Mouse (Mus musculus): ENCODE measurements around the gene Lancl1. TPM values are rescaled to one million over a fixed set of nuclear protein-coding genes. Genes with fewer than 3 reads are reported as not detected.
A peak's percentile ranks its signal among the peaks of the same experiment; 100 is the strongest.

The Lancl1 gene
- polyA plus RNA-seq, 1 experiment from 2014 or later: 25.8 TPM

DNA sequence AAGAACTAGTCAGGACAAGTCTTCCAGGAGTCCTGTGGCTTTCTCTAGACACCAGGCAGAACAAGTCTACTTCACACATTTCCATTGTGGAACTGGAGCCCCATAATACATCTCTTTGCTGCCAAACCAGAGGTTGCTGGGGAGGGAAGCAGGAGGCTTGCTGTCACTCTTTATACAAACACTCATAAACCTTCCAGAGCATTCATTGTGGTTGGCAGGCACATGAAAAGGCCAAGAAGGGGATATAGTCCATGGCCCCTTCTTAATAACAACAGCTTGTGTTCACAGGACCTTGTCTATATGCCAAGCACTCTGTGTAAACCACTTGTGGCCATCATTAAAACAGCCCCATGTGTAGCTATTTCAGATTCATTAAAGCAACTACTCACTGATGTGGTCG lies 6.4 kb upstream of the Lancl1 start:
- no peaks in the 10 kb centered on the region for H3K9me3 ChIP-seq (replicated peaks)
- no peak overlapping the region for H3K9ac ChIP-seq
- no peak overlapping the region for H3K4me3 ChIP-seq (replicated peaks)
- 31% methylated on average over 1 of the region's 1 CpGs for WGBS (ENCODE audit: insufficient replicate concordance)
- ATAC-seq (ENCODE audit: low read depth): no peak
- H3K27me3 ChIP-seq: no peaks in the 10 kb centered on the region
- 0 out of 2 replicates have a peak, but pooled peaks cover 2% of the 10 kb centered on the region for H3K4me1 ChIP-seq (replicated peaks)
- H3K4me2 ChIP-seq: no peak overlapping the region
- no peak for DNase-seq
- no peak overlapping the region for H3K27ac ChIP-seq
- no peaks in the 10 kb centered on the region for H3K36me3 ChIP-seq

DNA sequence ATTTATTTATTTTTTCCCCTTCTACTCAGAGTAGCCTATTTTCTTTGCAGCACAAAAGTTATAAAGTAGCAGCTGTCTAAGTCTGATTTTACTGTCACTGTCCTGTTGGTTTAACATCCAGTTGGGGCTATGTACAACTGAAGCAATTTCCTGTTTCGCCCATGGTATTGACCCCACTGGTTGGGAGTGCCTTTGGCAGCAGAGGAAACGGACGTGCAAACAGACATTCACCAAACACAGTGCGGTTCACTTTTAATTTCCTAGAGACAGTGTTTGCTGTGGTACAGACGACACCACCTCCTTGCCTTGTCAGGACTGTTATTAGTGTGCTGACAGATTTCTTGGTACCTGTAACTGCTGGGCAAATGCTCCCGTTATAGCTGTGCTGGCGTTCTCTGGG lies 3.9 kb upstream of the Lancl1 start:
- H3K36me3 ChIP-seq: no peaks in the 10 kb centered on the region
- H3K4me2 ChIP-seq: no peak overlapping the region
- DNase-seq (no peak), ATAC-seq (ENCODE audit: low read depth) (no peak)
- H3K4me1 ChIP-seq (replicated peaks): peaks cover 14% of the 10 kb centered on the region
- H3K9me3 ChIP-seq (replicated peaks): no peaks in the 10 kb centered on the region
- no peak overlapping the region for H3K4me3 ChIP-seq (replicated peaks)
- H3K27ac ChIP-seq: no peak overlapping the region
- 41% methylated on average over 7 of the region's 7 CpGs for WGBS (ENCODE audit: insufficient replicate concordance)
- no peak overlapping the region for H3K9ac ChIP-seq
- H3K27me3 ChIP-seq: no peaks in the 10 kb centered on the region

DNA sequence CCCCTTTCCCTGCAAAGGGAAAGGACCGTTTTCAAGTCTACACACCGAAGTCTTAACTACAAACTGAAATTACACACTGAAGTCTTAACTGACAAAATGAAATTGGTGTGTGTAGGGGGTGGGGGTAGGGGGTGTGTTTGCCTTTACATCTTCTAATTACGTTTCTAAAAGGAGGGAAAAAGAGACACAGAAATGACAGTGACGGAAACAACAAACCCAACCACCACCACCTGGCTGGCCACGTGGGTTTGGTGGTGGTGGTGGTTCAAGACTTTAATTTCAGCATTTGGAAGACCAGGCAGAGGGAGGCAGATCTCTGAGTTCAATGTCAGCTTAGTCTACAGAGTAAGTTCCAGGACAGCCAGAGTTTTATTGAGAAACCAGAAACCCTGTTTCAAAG lies 411 bp upstream of the Lancl1 start:
- 5% methylated on average over 5 of the region's 5 CpGs for WGBS (ENCODE audit: insufficient replicate concordance)
- no peak for DNase-seq
- peak; percentile 21; the same call in 1 of the 2 replicates for ATAC-seq (ENCODE audit: low read depth)
- Histone ChIP-seq H3K36me3 (0 out of 2 replicates have a peak, but pooled peaks cover 2% of the 10 kb centered on the region), H3K9ac (peak overlapping the region; percentile 84), H3K4me2 (peak overlapping the region; percentile 71), H3K27me3 (no peaks in the 10 kb centered on the region), H3K9me3 (replicated peaks) (no peaks in the 10 kb centered on the region), H3K4me3 (replicated peaks) (peak overlapping the region; percentile 83), H3K27ac (no peak overlapping the region), H3K4me1 (replicated peaks) (peaks cover 23% of the 10 kb centered on the region)

- H3K36me3 ChIP-seq: peaks cover 13% of the 10 kb centered on the region
- no peak for DNase-seq
These were observed 1.5 kb downstream of the Lancl1 start for GRCm38 (mm10) chr1:67037198-67037597.

GRCm38 (mm10) chr1:67033278-67033677 lies 5.4 kb downstream of the Lancl1 start:
- no peak for DNase-seq
- Histone ChIP-seq H3K9me3 (replicated peaks) (no peaks in the 10 kb centered on the region), H3K4me1 (replicated peaks) (peaks cover 16% of the 10 kb centered on the region), H3K27me3 (no peaks in the 10 kb centered on the region), H3K9ac (no peak overlapping the region), H3K4me3 (replicated peaks) (no peak overlapping the region), H3K27ac (no peak overlapping the region), H3K4me2 (no peak overlapping the region), H3K36me3 (peaks cover 23% of the 10 kb centered on the region)
- no peak for ATAC-seq (ENCODE audit: low read depth)
- 78% methylated on average over 7 of the region's 7 CpGs for WGBS (ENCODE audit: insufficient replicate concordance)

More at GRCm38 (mm10) chr1:67037198-67037597, 1.5 kb downstream of the Lancl1 start:
- no peaks in the 10 kb centered on the region for H3K27me3 ChIP-seq
- no peaks in the 10 kb centered on the region for H3K9me3 ChIP-seq (replicated peaks)
- no peak overlapping the region for H3K4me2 ChIP-seq
- H3K27ac ChIP-seq: no peak overlapping the region
- H3K4me1 ChIP-seq (replicated peaks): peaks cover 21% of the 10 kb centered on the region
- no peak overlapping the region for H3K9ac ChIP-seq
- ATAC-seq (ENCODE audit: low read depth): no peak
- H3K4me3 ChIP-seq (replicated peaks): no peak overlapping the region

- ATAC-seq (ENCODE audit: low read depth) (no peak), DNase-seq (no peak)
- no peak overlapping the region for H3K9ac ChIP-seq
- 65% methylated on average over 6 of the region's 6 CpGs for WGBS (ENCODE audit: insufficient replicate concordance)
- no peaks in the 10 kb centered on the region for H3K27me3 ChIP-seq
- no peaks in the 10 kb centered on the region for H3K4me1 ChIP-seq (replicated peaks)
- H3K36me3 ChIP-seq: peaks cover 18% of the 10 kb centered on the region
- H3K27ac ChIP-seq: no peak overlapping the region
- H3K4me2 ChIP-seq: no peak overlapping the region
- H3K4me3 ChIP-seq (replicated peaks): no peak overlapping the region
- no peaks in the 10 kb centered on the region for H3K9me3 ChIP-seq (replicated peaks)
These were observed 11.7 kb downstream of the Lancl1 start for GRCm38 (mm10) chr1:67026927-67027511.

DNA sequence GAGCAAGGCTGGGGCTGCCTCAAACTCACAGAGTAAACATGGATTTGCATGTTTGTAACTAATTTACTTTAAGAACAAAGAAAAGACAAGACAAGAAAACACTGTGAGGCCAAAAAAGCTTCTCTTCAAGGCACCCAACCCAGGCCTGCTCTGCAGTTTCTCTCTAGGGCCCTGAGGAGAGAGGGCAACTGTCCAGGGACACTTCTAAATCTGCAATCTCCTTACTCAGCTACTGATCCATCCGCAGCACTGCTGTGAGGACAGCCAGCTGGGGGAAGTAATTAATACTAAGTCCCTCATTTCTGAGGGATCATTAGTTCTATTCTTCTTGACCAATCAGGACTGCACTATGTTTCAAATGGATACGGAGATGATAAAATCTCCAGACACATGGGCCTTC lies 12.5 kb downstream of the Lancl1 start:
- ATAC-seq (ENCODE audit: low read depth): no peak
- H3K4me2 ChIP-seq: no peak overlapping the region
- WGBS (ENCODE audit: insufficient replicate concordance): 75% methylated on average over 2 of the region's 2 CpGs

DNA sequence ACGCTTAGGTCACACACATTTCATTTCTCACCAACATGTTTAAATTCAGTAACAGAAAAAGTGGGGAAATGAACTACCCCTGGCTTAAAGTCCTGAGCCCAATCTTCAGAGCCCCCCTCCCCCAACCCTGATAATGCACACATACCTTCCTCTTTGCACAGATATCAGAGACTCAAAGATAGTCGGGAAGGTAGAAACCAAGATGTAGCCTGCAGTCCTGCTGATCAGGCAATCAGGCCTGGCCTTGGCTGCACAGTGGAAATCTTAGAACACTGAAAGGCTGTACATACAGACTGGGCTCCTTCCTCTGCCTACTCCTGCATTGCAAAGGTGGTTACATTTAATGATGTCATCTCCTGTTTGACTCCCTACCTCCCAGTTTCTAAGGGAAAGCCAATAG lies 15.9 kb downstream of the Lancl1 start:
- H3K27ac ChIP-seq: no peak overlapping the region
- no peak for ATAC-seq (ENCODE audit: low read depth)
- 59% methylated on average over 2 of the region's 2 CpGs for WGBS (ENCODE audit: insufficient replicate concordance)
- H3K36me3 ChIP-seq: peaks cover 21% of the 10 kb centered on the region
- no peak overlapping the region for H3K4me2 ChIP-seq
- no peak overlapping the region for H3K4me3 ChIP-seq (replicated peaks)
- no peak overlapping the region for H3K9ac ChIP-seq
- H3K27me3 ChIP-seq: no peaks in the 10 kb centered on the region
- H3K4me1 ChIP-seq (replicated peaks): no peaks in the 10 kb centered on the region
- peak; percentile 21 for DNase-seq
- no peaks in the 10 kb centered on the region for H3K9me3 ChIP-seq (replicated peaks)

More for the DNA sequence above, 12.5 kb downstream of the Lancl1 start:
- Histone ChIP-seq H3K27me3 (no peaks in the 10 kb centered on the region), H3K9me3 (replicated peaks) (no peaks in the 10 kb centered on the region), H3K9ac (no peak overlapping the region), H3K4me3 (replicated peaks) (no peak overlapping the region), H3K27ac (no peak overlapping the region), H3K4me1 (replicated peaks) (no peaks in the 10 kb centered on the region), H3K36me3 (peaks cover 15% of the 10 kb centered on the region)
- no peak for DNase-seq

DNA sequence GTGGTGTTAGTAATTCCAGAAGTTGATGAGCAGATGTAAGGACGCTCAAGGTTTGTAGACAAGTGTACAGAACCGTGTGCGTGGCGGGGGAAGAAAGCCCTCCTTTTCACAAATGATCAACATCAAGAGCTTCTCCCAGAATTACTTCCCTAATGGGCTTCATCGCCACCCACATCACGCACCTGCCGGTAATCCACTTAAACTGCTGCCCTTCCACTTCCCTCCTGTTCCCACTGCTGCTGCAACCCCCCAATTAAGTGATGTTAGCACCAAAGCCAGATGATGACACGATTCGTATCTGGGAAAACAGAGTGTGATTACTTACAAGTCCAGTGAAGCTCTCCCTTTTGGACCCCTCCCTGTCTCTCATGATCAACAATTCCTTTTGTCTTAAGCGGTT lies 16.6 kb downstream of the Lancl1 start:
- H3K4me3 ChIP-seq (replicated peaks): no peak overlapping the region
- H3K9me3 ChIP-seq (replicated peaks): no peaks in the 10 kb centered on the region
- DNase-seq: no peak
- no peak overlapping the region for H3K27ac ChIP-seq
- H3K4me1 ChIP-seq (replicated peaks): no peaks in the 10 kb centered on the region
- no peaks in the 10 kb centered on the region for H3K27me3 ChIP-seq
- no peak overlapping the region for H3K4me2 ChIP-seq
- peaks cover 18% of the 10 kb centered on the region for H3K36me3 ChIP-seq
- no peak overlapping the region for H3K9ac ChIP-seq
- ATAC-seq (ENCODE audit: low read depth): no peak
- 81% methylated on average over 10 of the region's 10 CpGs for WGBS (ENCODE audit: insufficient replicate concordance)

DNA sequence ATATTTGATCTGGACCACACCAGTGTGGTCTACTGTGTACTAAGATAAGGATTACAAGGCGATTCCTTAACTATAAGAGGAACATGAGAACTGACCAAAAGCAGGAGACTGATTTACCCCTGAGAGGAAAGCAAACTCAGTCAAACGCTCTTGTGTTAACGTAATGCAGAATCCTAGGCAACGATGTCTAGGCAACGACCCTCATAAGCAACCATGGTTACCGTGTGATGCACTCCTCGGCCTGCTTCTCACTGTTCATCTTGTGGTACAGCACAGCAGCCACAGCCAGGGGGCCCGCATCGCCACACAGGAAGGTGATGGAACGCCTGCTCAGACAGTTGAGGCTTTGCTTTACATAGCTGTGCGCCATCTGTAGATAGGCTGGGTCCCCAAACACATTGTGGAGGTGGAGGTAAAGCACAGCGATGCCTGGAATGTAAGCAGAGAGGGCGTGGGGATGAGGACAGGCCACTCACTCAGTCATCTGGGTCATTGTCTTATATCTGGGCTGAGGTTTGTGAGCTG lies 18.0 kb downstream of the Lancl1 start:
- Histone ChIP-seq H3K4me2 (no peak overlapping the region), H3K36me3 (peaks cover 11% of the 10 kb centered on the region; the same call in 1 of the 2 replicates), H3K27me3 (no peaks in the 10 kb centered on the region), H3K27ac (no peak overlapping the region), H3K4me3 (replicated peaks) (no peak overlapping the region), H3K9me3 (replicated peaks) (no peaks in the 10 kb centered on the region), H3K4me1 (replicated peaks) (no peaks in the 10 kb centered on the region), H3K9ac (no peak overlapping the region)
- DNase-seq (no peak), ATAC-seq (ENCODE audit: low read depth) (no peak)
- 79% methylated on average over 13 of the region's 13 CpGs for WGBS (ENCODE audit: insufficient replicate concordance)

DNA sequence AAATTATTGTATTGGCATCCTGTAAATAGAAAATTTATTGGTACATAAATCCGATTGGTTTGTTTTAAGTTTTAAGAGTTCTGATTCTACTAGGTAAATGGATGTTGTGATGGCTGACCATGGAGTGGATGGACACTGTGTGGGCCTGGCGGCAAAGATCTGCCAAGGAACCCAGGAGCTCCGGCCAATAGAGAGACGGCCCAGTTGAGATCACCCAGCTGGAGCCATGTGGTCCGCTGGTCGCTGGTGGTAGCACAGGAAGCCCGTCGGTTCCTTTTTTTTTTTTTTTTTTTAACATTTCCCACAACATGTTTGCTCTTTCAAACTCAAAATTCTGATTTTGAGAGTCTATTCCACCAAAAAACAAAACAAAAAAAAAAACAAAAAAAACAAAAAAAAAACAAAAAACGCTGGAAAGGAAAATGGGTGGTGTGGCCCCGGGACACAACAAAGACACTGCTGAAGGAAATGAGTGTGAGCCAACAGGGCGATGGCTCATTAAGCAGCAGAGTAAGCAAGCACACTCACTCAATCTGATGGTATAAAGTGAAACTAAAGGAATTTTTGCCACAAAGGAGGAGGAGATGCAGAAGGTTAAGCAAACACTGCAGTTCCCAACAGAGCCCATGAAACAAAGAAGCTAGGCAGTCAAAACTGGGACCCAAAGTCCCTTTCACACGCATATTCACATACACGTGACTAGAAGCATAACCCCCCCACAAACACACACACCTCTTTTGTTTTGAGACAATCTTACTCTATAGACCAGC lies 21.4 kb downstream of the Lancl1 start:
- H3K4me3 ChIP-seq (replicated peaks): no peak overlapping the region
- no peaks in the 10 kb centered on the region for H3K4me1 ChIP-seq (replicated peaks)
- H3K9me3 ChIP-seq (replicated peaks): no peaks in the 10 kb centered on the region
- no peak for DNase-seq
- H3K9ac ChIP-seq: no peak overlapping the region
- H3K27me3 ChIP-seq: no peaks in the 10 kb centered on the region
- H3K36me3 ChIP-seq: peaks cover 11% of the 10 kb centered on the region; the same call in 1 of the 2 replicates
- H3K27ac ChIP-seq: no peak overlapping the region
- no peak for ATAC-seq (ENCODE audit: low read depth)
- 69% methylated on average over 13 of the region's 13 CpGs for WGBS (ENCODE audit: insufficient replicate concordance)
- H3K4me2 ChIP-seq: no peak overlapping the region

Data from liver, embryonic 13.5 days (tissue).